Mouse (Mus musculus): ENCODE data around the gene Repin1. TPM values are rescaled to one million over a fixed set of nuclear protein-coding genes. Genes with fewer than 3 reads are reported as not detected.

The Repin1 gene
- 28.4 and 29.5 TPM in 2 replicates for polyA plus RNA-seq (2014; fragmentation: Nextera tagmentation; extraction: Ambion mirVana)

DNA sequence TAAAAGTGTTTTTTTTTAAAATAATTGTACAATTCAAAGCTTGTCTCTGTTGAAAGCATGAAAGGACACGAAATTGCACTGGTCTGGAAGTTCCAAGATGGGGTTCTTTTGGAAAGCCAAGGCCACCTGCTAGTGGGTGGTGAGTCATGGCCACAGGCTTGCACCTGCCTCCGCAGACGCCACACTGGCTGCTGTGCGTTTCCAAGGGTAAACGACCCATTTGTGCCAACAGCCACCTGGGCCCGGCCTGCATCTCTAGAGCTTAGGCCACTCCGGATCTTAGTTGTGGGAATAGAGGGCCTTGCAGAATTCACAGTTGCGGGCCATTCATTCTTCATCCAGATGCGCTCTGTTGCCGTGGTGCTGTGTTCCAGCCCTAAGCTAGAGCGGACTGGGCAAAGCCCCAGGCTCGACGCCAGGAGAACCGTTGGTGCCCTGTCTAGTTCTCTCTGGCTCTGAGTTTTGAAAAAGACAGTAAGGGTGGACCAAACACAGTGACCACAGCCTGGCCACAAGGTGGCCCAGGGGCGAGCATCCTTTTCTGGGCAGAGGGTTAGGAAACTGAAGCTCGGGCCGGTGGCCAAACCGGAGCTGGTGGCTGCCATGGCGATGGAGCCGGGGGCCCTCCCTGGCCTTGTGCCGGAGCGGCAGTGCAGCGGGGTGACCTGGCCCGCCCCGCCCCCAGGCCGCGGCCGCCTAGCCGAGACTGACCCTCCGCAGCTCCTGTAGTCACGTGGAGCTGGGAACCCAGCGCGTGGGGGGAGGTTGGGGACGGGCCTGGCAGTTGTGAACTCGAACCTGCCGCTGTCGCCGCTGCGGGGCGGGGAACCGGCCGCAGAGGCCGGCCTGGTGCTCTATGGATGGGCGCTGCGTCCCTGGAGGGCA, at the start of gene Repin1, which contains the start of gene Gm44965:
Repin1 (plus strand) TSS at position 726 of the 885 bp plus-strand sequence.
Gm44965 (plus strand) TSS at position 784 of the 885 bp plus-strand sequence.
- DNase-seq (ENCODE audit: low spot score) (peak; percentile 95), ATAC-seq (replicated peaks; ENCODE audit: low FRiP score, low TSS enrichment, low read depth) (peak; percentile 93)
- peak within 1 kb of the TSS; percentile 75 for H3K4me3 ChIP-seq (ENCODE audit: low read depth, low read length)
- peaks cover 11% of the 10 kb centered on the region; the same call in 1 of the 2 replicates for H3K4me1 ChIP-seq (replicated peaks; ENCODE audit: control insufficient read depth, insufficient read depth, low read length)
- peak within 1 kb of the TSS; percentile 70 for H3K4me2 ChIP-seq (ENCODE audit: low read length)
- no peaks in the 10 kb centered on the region for H3K27me3 ChIP-seq (replicated peaks; ENCODE audit: control insufficient read depth, insufficient read depth, low read length)
- peak within 1 kb of the TSS; percentile 83 for H3K9ac ChIP-seq (ENCODE audit: low read length)
- WGBS: 7% methylated on average over 45 of the region's 45 CpGs
- H3K27ac ChIP-seq (ENCODE audit: low read depth): peak within 1 kb of the TSS; percentile 79
- H3K9me3 ChIP-seq (ENCODE audit: control insufficient read depth, low read length): peaks cover 32% of the 10 kb centered on the region
- H3K36me3 ChIP-seq (ENCODE audit: control insufficient read depth, insufficient read depth, low read length): peaks cover 30% of the 10 kb centered on the region

- 75% methylated on average over 5 of the region's 5 CpGs for WGBS
- Histone ChIP-seq H3K27me3 (replicated peaks; ENCODE audit: control insufficient read depth, insufficient read depth, low read length) (no peaks in the 10 kb centered on the region), H3K9me3 (ENCODE audit: control insufficient read depth, low read length) (no peaks in the 10 kb centered on the region), H3K4me1 (replicated peaks; ENCODE audit: control insufficient read depth, insufficient read depth, low read length) (no peaks in the 10 kb centered on the region), H3K27ac (ENCODE audit: low read depth) (no peak overlapping the region), H3K9ac (ENCODE audit: low read length) (no peak overlapping the region), H3K4me2 (ENCODE audit: low read length) (no peak overlapping the region), H3K36me3 (ENCODE audit: control insufficient read depth, insufficient read depth, low read length) (0 out of 2 replicates have a peak, but pooled peaks cover 5% of the 10 kb centered on the region), H3K4me3 (ENCODE audit: low read depth, low read length) (no peak overlapping the region)
- ATAC-seq (replicated peaks; ENCODE audit: low FRiP score, low TSS enrichment, low read depth) (no peak), DNase-seq (ENCODE audit: low spot score) (no peak)
These were observed 48.4 kb upstream of the Repin1 start for GRCm38 (mm10) chr6:48545251-48545650.

DNA sequence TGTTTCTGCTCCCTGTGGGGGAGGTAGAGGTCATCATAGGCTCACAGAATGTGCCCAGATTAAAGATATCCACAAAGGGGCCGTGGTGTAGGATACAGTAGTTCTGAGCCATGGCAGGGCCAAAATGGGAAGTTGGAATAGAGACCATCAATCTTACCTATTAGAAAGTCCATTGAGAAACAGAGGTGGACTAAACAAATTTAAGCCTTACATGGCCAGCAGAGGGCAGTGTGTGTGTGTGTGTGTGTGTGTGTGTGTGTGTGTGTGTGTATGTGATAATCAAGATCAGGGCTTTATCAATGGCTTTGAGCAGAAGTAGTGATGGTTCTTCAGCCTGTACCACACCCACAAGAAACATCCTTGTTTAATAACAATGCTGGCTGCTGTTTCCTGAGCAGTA, 47.4 kb upstream of the Repin1 start:
- no peaks in the 10 kb centered on the region for H3K36me3 ChIP-seq (ENCODE audit: control insufficient read depth, insufficient read depth, low read length)
- no peak overlapping the region for H3K4me3 ChIP-seq (ENCODE audit: low read depth, low read length)
- H3K27ac ChIP-seq (ENCODE audit: low read depth): no peak overlapping the region
- DNase-seq (ENCODE audit: low spot score) (no peak), ATAC-seq (replicated peaks; ENCODE audit: low FRiP score, low TSS enrichment, low read depth) (no peak)
- no peak overlapping the region for H3K9ac ChIP-seq (ENCODE audit: low read length)
- WGBS: 58% methylated on average over 1 of the region's 1 CpGs
- H3K4me1 ChIP-seq (replicated peaks; ENCODE audit: control insufficient read depth, insufficient read depth, low read length): no peaks in the 10 kb centered on the region
- H3K9me3 ChIP-seq (ENCODE audit: control insufficient read depth, low read length): no peaks in the 10 kb centered on the region
- no peak overlapping the region for H3K4me2 ChIP-seq (ENCODE audit: low read length)
- no peaks in the 10 kb centered on the region for H3K27me3 ChIP-seq (replicated peaks; ENCODE audit: control insufficient read depth, insufficient read depth, low read length)

DNA sequence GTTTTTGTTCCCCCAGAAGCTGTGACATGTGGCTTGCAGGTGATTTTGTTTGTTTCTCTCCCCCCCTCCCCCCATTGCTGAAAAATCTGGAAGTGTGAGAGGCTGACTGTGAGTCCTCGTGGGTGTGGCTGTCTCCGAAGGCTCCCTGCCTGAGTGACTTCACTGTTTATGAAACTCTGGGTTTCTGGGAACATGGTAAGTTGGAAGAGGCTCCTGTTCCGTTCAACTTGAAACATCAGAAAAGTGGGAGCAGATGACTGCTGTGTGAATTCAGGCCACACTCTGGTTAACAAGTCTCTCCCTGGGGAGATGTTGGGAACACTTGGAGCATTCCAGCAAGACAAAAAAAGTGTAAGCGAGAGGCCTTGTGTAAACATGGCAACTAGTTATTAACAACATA, 46.8 kb upstream of the Repin1 start:
- ATAC-seq (replicated peaks; ENCODE audit: low FRiP score, low TSS enrichment, low read depth) (no peak), DNase-seq (ENCODE audit: low spot score) (no peak)
- no peak overlapping the region for H3K9ac ChIP-seq (ENCODE audit: low read length)
- no peaks in the 10 kb centered on the region for H3K9me3 ChIP-seq (ENCODE audit: control insufficient read depth, low read length)
- WGBS: 47% methylated on average over 4 of the region's 4 CpGs
- H3K4me3 ChIP-seq (ENCODE audit: low read depth, low read length): no peak overlapping the region
- H3K27me3 ChIP-seq (replicated peaks; ENCODE audit: control insufficient read depth, insufficient read depth, low read length): no peaks in the 10 kb centered on the region
- H3K4me2 ChIP-seq (ENCODE audit: low read length): no peak overlapping the region
- no peaks in the 10 kb centered on the region for H3K36me3 ChIP-seq (ENCODE audit: control insufficient read depth, insufficient read depth, low read length)
- no peaks in the 10 kb centered on the region for H3K4me1 ChIP-seq (replicated peaks; ENCODE audit: control insufficient read depth, insufficient read depth, low read length)
- H3K27ac ChIP-seq (ENCODE audit: low read depth): no peak overlapping the region

- 78% methylated on average over 6 of the region's 6 CpGs for WGBS
- no peak overlapping the region for H3K4me3 ChIP-seq (ENCODE audit: low read depth, low read length)
- no peak for DNase-seq (ENCODE audit: low spot score)
These were observed 45.4 kb upstream of the Repin1 start for GRCm38 (mm10) chr6:48548314-48548713.

GRCm38 (mm10) chr6:48552918-48553317, 40.8 kb upstream of the Repin1 start:
- Histone ChIP-seq H3K36me3 (ENCODE audit: control insufficient read depth, insufficient read depth, low read length) (no peaks in the 10 kb centered on the region), H3K9ac (ENCODE audit: low read length) (no peak overlapping the region), H3K27ac (ENCODE audit: low read depth) (no peak overlapping the region), H3K4me2 (ENCODE audit: low read length) (no peak overlapping the region), H3K4me1 (replicated peaks; ENCODE audit: control insufficient read depth, insufficient read depth, low read length) (peaks cover 11% of the 10 kb centered on the region), H3K27me3 (replicated peaks; ENCODE audit: control insufficient read depth, insufficient read depth, low read length) (no peaks in the 10 kb centered on the region), H3K9me3 (ENCODE audit: control insufficient read depth, low read length) (no peaks in the 10 kb centered on the region), H3K4me3 (ENCODE audit: low read depth, low read length) (no peak overlapping the region)
- ATAC-seq (replicated peaks; ENCODE audit: low FRiP score, low TSS enrichment, low read depth): no peak
- no peak for DNase-seq (ENCODE audit: low spot score)
- 45% methylated on average over 4 of the region's 4 CpGs for WGBS

More at GRCm38 (mm10) chr6:48548314-48548713, 45.4 kb upstream of the Repin1 start:
- Histone ChIP-seq H3K9ac (ENCODE audit: low read length) (no peak overlapping the region), H3K4me1 (replicated peaks; ENCODE audit: control insufficient read depth, insufficient read depth, low read length) (no peaks in the 10 kb centered on the region), H3K27ac (ENCODE audit: low read depth) (no peak overlapping the region), H3K4me2 (ENCODE audit: low read length) (no peak overlapping the region), H3K36me3 (ENCODE audit: control insufficient read depth, insufficient read depth, low read length) (no peaks in the 10 kb centered on the region), H3K9me3 (ENCODE audit: control insufficient read depth, low read length) (no peaks in the 10 kb centered on the region), H3K27me3 (replicated peaks; ENCODE audit: control insufficient read depth, insufficient read depth, low read length) (no peaks in the 10 kb centered on the region)
- ATAC-seq (replicated peaks; ENCODE audit: low FRiP score, low TSS enrichment, low read depth): no peak

DNA sequence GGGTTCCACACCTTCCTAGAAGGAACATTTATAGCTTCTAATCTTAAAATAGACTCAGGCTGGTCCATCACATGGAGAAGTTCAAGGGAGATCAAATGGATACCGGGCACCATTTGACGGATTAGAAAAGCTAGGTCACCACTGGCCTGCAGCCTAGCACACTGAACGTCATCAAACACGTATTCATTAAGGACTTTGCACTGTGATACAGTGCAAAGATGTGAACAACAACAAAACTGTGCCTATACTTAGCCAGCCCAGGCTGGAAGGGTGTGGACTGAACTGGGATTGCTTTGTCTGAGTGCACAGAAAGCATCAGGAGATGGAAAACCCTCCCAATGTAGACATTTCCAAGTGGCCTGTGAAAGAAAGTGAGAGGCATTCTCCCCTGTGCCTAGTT, 39.9 kb upstream of the Repin1 start:
- no peaks in the 10 kb centered on the region for H3K27me3 ChIP-seq (replicated peaks; ENCODE audit: control insufficient read depth, insufficient read depth, low read length)
- H3K9ac ChIP-seq (ENCODE audit: low read length): peak overlapping the region; percentile 65
- H3K27ac ChIP-seq (ENCODE audit: low read depth): peak overlapping the region; percentile 98
- H3K4me2 ChIP-seq (ENCODE audit: low read length): peak overlapping the region; percentile 83
- no peaks in the 10 kb centered on the region for H3K9me3 ChIP-seq (ENCODE audit: control insufficient read depth, low read length)
- H3K4me3 ChIP-seq (ENCODE audit: low read depth, low read length): peak overlapping the region; percentile 63; the same call in 1 of the 2 replicates
- peaks cover 11% of the 10 kb centered on the region for H3K4me1 ChIP-seq (replicated peaks; ENCODE audit: control insufficient read depth, insufficient read depth, low read length)
- no peak for ATAC-seq (replicated peaks; ENCODE audit: low FRiP score, low TSS enrichment, low read depth)
- DNase-seq (ENCODE audit: low spot score): no peak
- no peaks in the 10 kb centered on the region for H3K36me3 ChIP-seq (ENCODE audit: control insufficient read depth, insufficient read depth, low read length)
- WGBS: 84% methylated on average over 4 of the region's 4 CpGs

DNA sequence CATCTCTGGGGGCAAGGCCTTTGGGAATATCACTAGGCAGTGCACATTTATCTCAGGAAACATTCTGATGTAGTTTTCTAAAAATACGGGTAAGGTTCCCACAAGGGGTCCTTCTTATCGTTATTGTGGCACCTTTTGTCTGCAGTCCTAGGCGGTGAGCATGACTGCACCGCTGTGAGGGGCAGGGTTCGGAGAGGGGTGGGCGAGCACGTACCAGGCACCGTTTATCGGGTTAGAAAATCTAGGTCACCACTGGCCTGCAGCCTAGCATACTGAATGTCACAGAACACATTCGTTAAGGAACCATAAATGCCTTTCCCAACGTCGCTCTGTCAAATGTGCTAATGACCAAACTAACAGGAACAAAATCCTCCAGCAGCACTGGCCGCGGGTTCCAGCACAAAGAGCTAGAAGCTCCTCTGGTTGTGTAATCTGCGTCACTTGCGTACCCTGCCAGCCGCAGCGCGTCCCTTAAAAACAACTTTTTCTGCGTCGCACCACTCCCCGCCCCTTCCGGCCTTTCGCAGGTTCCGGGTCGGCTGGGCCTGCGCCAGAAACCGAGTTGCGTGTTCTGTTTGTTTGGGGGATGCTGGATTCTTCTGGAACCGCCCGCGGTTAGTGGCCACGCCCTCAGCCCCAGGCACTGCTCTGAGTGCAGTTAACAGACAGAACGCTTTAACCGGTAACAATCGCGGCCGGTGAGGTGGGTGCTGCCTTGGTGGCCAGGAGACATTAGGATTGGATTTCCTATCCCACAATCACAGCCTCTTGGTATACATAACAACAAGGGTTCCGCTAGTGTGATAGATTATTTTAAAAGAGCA, 39.2 kb upstream of the Repin1 start, which contains the start of gene Lrrc61:
Lrrc61 (plus strand) TSS at position 517 of the 824 bp plus-strand sequence.
- Histone ChIP-seq H3K9ac (ENCODE audit: low read length) (peak within 1 kb of the TSS; percentile 65), H3K4me3 (ENCODE audit: low read depth, low read length) (peak within 1 kb of the TSS; percentile 63), H3K27me3 (replicated peaks; ENCODE audit: control insufficient read depth, insufficient read depth, low read length) (no peaks in the 10 kb centered on the region), H3K4me2 (ENCODE audit: low read length) (peak within 1 kb of the TSS; percentile 83), H3K36me3 (ENCODE audit: control insufficient read depth, insufficient read depth, low read length) (no peaks in the 10 kb centered on the region), H3K27ac (ENCODE audit: low read depth) (peak within 1 kb of the TSS; percentile 98), H3K4me1 (replicated peaks; ENCODE audit: control insufficient read depth, insufficient read depth, low read length) (peaks cover 11% of the 10 kb centered on the region), H3K9me3 (ENCODE audit: control insufficient read depth, low read length) (no peaks in the 10 kb centered on the region)
- WGBS: under 1% methylated on average over 39 of the region's 39 CpGs
- peak; percentile 87 for ATAC-seq (replicated peaks; ENCODE audit: low FRiP score, low TSS enrichment, low read depth)
- peak; percentile 95 for DNase-seq (ENCODE audit: low spot score)
